Mouse (Mus musculus) kidney, embryonic 14.5 days (tissue): ENCODE measurements at regions not wholly inside any gene's neighbourhood (a gene's known extent, or its start where the extent isn't known, plus 50 kb on each side); places are given as distances from the start of the nearest gene placed in this dataset.

Experiments used
- ATAC-seq: fragments of 200-750 bp; cut with Nextera tagmentation; 2 replicates; pipeline ENCODE4 v1.8.0; 2017; ENCODE audit warnings: moderate number of reproducible peaks, mild to moderate bottlenecking, moderate TSS enrichment, moderate library complexity; ENCODE audit not compliant: low FRiP score, low TSS enrichment
- H3K27ac ChIP-seq: fragments of 300-500 bp; sonication (generic); 2 replicates; pipeline ENCODE4 v1.5.1; 2014; ENCODE audit warnings: low read depth, mild to moderate bottlenecking, low read length, moderate library complexity, mixed read lengths
- H3K27me3 ChIP-seq: fragments of 300-500 bp; sonication (generic); 2 replicates; pipeline ENCODE4 v1.6.1; 2014; ENCODE audit warnings: mild to moderate bottlenecking, low read length; ENCODE audit not compliant: control insufficient read depth, insufficient read depth
- H3K36me3 ChIP-seq: fragments of 300-500 bp; sonication (generic); 2 replicates; pipeline ENCODE4 v1.6.1; 2014; ENCODE audit warnings: low read length, mixed read lengths; ENCODE audit not compliant: control insufficient read depth, insufficient read depth
- H3K4me1 ChIP-seq: fragments of 300-500 bp; sonication (generic); 2 replicates; pipeline ENCODE4 v1.6.1; 2014; ENCODE audit warnings: low read length, mixed read lengths; ENCODE audit not compliant: control insufficient read depth, insufficient read depth
- H3K4me2 ChIP-seq: fragments of 300-500 bp; sonication (generic); replicated peaks from 2 replicates; pipeline ENCODE4 v1.6.1; 2014; ENCODE audit warnings: low read depth, mild to moderate bottlenecking, low read length
- H3K4me3 ChIP-seq: fragments of 300-500 bp; sonication (generic); 2 replicates; pipeline ENCODE4 v1.5.1; 2014; ENCODE audit warnings: mild to moderate bottlenecking, low read length
- H3K9ac ChIP-seq: fragments of 300-500 bp; sonication (generic); 2 replicates; pipeline ENCODE4 v1.6.1; 2014; ENCODE audit warnings: low read depth, mild to moderate bottlenecking, low read length, moderate library complexity
- H3K9me3 ChIP-seq: fragments of 300-500 bp; sonication (generic); 2 replicates; pipeline ENCODE4 v1.6.1; 2016; ENCODE audit warnings: low read length; ENCODE audit not compliant: control insufficient read depth
- WGBS: fragments of 180-500 bp; shearing (Covaris S2); extraction: QIAGEN DNeasy Blood & Tissue Kit; methylation state at CpG from one replicate; pipeline ENCODE4 v1.1.7; 2014; 5-methylcytosine and 5-hydroxymethylcytosine counted together

GRCm38 (mm10) chr11:24745841-24746240 lies 668.0 kb downstream of the Bcl11a start:
- Histone ChIP-seq H3K9ac (no peak overlapping the region), H3K9me3 (no peaks in the 10 kb centered on the region), H3K27ac (no peak overlapping the region), H3K36me3 (no peaks in the 10 kb centered on the region), H3K27me3 (no peaks in the 10 kb centered on the region), H3K4me1 (no peaks in the 10 kb centered on the region), H3K4me2 (no peak overlapping the region), H3K4me3 (no peak overlapping the region)
- no peak for ATAC-seq
- 85% methylated on average over 4 of the region's 4 CpGs for WGBS

- 42% methylated on average over 7 of the region's 7 CpGs for WGBS
- ATAC-seq, result no peak
- Histone ChIP-seq H3K4me2 (no peak overlapping the region), H3K27ac (no peak overlapping the region), H3K9me3 (no peaks in the 10 kb centered on the region), H3K36me3 (no peaks in the 10 kb centered on the region), H3K27me3 (no peaks in the 10 kb centered on the region), H3K9ac (no peak overlapping the region), H3K4me1 (no peaks in the 10 kb centered on the region), H3K4me3 (no peak overlapping the region)
Measured at GRCm38 (mm10) chr11:24750144-24750779, 672.4 kb downstream of the Bcl11a start.

GRCm38 (mm10) chr11:24758130-24758529 lies 680.3 kb downstream of the Bcl11a start:
- Histone ChIP-seq H3K9me3 (no peaks in the 10 kb centered on the region), H3K36me3 (no peaks in the 10 kb centered on the region), H3K9ac (no peak overlapping the region), H3K27ac (no peak overlapping the region), H3K4me1 (no peaks in the 10 kb centered on the region), H3K4me2 (no peak overlapping the region), H3K4me3 (no peak overlapping the region), H3K27me3 (no peaks in the 10 kb centered on the region)
- no peak for ATAC-seq

- Histone ChIP-seq H3K4me2 (no peak overlapping the region), H3K27me3 (no peaks in the 10 kb centered on the region), H3K9me3 (0 out of 2 replicates have a peak, but pooled peaks cover 3% of the 10 kb centered on the region), H3K9ac (no peak overlapping the region), H3K27ac (no peak overlapping the region), H3K36me3 (no peaks in the 10 kb centered on the region), H3K4me3 (no peak overlapping the region), H3K4me1 (no peaks in the 10 kb centered on the region)
- WGBS, result 86% methylated on average over 7 of the region's 7 CpGs
- ATAC-seq, result no peak
Measured at GRCm38 (mm10) chr11:24783470-24783869, 705.6 kb downstream of the Bcl11a start.

DNA sequence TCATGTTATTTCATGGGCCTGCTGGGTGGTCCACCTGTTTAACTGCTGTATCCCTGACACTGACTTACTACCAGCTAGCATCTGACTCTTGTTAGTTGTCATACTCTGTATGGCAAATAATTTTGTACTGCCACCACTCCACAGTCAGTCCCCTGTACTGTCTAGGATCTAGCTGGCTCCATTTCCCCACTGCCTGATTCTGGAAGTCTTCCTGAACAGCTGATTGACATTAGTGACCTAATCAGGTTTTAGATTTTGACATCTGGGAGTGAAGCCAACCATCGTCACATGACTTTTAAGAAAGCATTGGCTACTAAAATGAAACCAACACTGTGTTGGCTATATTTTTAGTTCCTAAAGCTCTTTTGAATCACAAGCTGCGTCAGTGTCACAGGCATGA lies 711.3 kb downstream of the Bcl11a start:
- Histone ChIP-seq H3K4me1 (no peaks in the 10 kb centered on the region), H3K9ac (no peak overlapping the region), H3K27ac (no peak overlapping the region), H3K4me2 (no peak overlapping the region), H3K27me3 (no peaks in the 10 kb centered on the region), H3K9me3 (0 out of 2 replicates have a peak, but pooled peaks cover 3% of the 10 kb centered on the region), H3K4me3 (no peak overlapping the region), H3K36me3 (no peaks in the 10 kb centered on the region)
- no peak for ATAC-seq
- 76% methylated on average over 2 of the region's 2 CpGs for WGBS

- H3K9ac ChIP-seq, result no peak overlapping the region
- no peaks in the 10 kb centered on the region for H3K36me3 ChIP-seq
- no peak overlapping the region for H3K4me3 ChIP-seq
- H3K4me1 ChIP-seq, result no peaks in the 10 kb centered on the region
- H3K27ac ChIP-seq, result no peak overlapping the region
- no peak overlapping the region for H3K4me2 ChIP-seq
- WGBS, result 79% methylated on average over 4 of the region's 4 CpGs
- no peaks in the 10 kb centered on the region for H3K9me3 ChIP-seq
- H3K27me3 ChIP-seq, result no peaks in the 10 kb centered on the region
- no peak for ATAC-seq
Measured at GRCm38 (mm10) chr11:24795510-24796211, 717.8 kb downstream of the Bcl11a start.

DNA sequence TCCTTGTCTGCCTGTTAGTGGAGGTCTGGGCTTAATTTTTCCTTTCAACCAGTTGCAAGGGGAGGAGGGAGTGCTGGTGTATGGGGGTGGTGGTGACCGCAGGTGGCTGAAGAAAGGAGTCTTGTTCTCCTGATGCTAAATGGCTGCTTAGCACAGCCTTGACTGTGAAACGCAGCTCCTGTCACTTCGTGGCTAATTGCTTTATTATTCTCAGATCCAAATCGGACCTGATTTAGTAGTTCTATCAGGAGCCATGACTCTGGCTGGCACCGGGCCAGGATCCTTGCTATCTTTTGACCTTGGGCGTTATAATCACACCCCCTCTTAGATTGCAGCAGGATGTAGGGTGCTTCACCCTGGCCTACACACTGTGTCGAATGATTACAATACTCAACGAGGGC lies 726.8 kb downstream of the Bcl11a start:
- 30% methylated on average over 8 of the region's 8 CpGs for WGBS
- no peak overlapping the region for H3K9ac ChIP-seq
- H3K4me1 ChIP-seq, result no peaks in the 10 kb centered on the region
- H3K4me2 ChIP-seq, result no peak overlapping the region
- no peaks in the 10 kb centered on the region for H3K27me3 ChIP-seq
- ATAC-seq, result no peak
- no peaks in the 10 kb centered on the region for H3K9me3 ChIP-seq
- H3K4me3 ChIP-seq, result no peak overlapping the region
- no peaks in the 10 kb centered on the region for H3K36me3 ChIP-seq
- no peak overlapping the region for H3K27ac ChIP-seq

GRCm38 (mm10) chr11:24829578-24830401 lies 751.9 kb downstream of the Bcl11a start:
- Histone ChIP-seq H3K9ac (no peak overlapping the region), H3K4me3 (no peak overlapping the region), H3K4me1 (no peaks in the 10 kb centered on the region), H3K27me3 (no peaks in the 10 kb centered on the region), H3K9me3 (no peaks in the 10 kb centered on the region), H3K4me2 (no peak overlapping the region), H3K36me3 (no peaks in the 10 kb centered on the region), H3K27ac (no peak overlapping the region)
- no peak for ATAC-seq
- WGBS, result 67% methylated on average over 13 of the region's 13 CpGs

DNA sequence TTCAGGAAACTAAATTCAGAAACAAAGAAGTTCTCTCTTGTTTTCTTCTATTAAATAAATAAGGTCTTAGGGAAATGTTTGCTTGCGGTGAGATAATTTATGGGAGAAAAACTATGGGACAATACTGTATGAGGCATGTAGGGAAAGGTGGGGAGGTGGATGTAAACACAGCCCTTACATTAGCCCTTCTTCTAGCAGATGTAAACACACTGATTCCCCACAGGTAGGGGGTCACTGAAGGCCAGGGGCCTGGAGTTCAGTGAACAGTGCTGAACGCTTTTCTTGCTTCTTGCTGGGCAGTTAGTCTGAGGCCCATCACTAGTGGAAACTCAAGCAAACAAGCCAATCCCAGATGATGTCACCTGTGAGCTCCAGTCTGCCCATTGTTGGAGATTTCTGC lies 752.6 kb downstream of the Bcl11a start:
- no peaks in the 10 kb centered on the region for H3K27me3 ChIP-seq
- ATAC-seq, result no peak
- no peaks in the 10 kb centered on the region for H3K36me3 ChIP-seq
- no peaks in the 10 kb centered on the region for H3K4me1 ChIP-seq
- WGBS, result 73% methylated on average over 2 of the region's 2 CpGs
- no peak overlapping the region for H3K27ac ChIP-seq
- H3K9ac ChIP-seq, result no peak overlapping the region
- H3K4me3 ChIP-seq, result no peak overlapping the region
- no peaks in the 10 kb centered on the region for H3K9me3 ChIP-seq
- no peak overlapping the region for H3K4me2 ChIP-seq
